Mouse (Mus musculus): ENCODE data around the gene Gm13090. TPM values are rescaled to one million over a fixed set of nuclear protein-coding genes. Genes with fewer than 3 reads are reported as not detected.

Gene Gm13090
- polyA plus RNA-seq, 1 experiment from 2014 or later: not detected

DNA sequence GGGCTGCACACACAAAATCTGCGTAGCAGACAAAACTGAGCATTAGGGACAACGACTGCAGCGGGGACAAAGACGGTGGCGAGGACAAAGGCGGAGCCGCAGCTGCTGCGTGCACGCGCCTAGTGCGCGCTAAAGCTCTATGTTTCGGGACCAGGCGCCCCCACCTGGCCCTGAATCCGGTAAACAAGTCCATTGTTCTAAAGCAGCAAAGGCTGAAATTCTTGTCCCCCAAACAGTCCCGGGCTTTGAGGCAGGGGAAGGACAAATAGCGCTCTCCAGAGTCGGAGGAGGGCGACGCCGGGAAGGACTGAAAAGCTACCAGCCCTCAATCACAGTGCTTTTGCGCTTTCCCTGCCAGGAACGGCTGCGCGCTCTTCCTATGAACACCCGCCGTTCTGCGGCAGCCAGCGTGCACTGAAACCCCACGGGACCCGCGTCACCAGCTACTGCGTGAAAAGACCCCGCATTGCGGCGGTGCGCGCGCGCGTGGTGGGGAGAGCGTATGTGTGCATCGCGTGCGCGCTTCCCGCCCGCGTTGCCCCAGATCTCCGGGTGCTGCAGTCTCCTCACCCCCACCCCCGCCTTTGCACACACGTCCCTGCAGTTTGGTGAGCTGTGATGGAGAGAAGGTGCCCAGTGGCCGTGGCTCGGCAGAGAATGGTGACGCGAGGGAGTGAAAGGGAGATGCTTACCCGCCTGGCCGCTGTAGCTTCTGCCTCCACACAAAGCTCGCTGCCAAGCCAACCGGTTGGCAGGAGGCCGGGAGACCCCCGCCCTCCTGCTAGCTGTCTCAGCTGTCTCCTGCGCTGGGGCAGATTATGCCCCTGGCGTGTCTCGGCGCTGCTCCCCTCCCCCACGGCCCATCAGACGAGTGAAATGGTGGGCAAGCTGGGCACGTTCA, 39.5 kb downstream of the Gm13090 start:
- Histone ChIP-seq H3K4me1 (peaks cover 55% of the 10 kb centered on the region), H3K27ac (replicated peaks) (peak overlapping the region; percentile 99), H3K36me3 (no peaks in the 10 kb centered on the region), H3K9me3 (replicated peaks) (no peaks in the 10 kb centered on the region), H3K4me2 (peak overlapping the region; percentile 71), H3K4me3 (replicated peaks) (peak overlapping the region; percentile 48), H3K9ac (replicated peaks) (peak overlapping the region; percentile 70), H3K27me3 (replicated peaks) (no peaks in the 10 kb centered on the region)
- ATAC-seq (ENCODE audit: low FRiP score): peak; percentile 89
- WGBS: under 1% methylated on average over 69 of the region's 69 CpGs

DNA sequence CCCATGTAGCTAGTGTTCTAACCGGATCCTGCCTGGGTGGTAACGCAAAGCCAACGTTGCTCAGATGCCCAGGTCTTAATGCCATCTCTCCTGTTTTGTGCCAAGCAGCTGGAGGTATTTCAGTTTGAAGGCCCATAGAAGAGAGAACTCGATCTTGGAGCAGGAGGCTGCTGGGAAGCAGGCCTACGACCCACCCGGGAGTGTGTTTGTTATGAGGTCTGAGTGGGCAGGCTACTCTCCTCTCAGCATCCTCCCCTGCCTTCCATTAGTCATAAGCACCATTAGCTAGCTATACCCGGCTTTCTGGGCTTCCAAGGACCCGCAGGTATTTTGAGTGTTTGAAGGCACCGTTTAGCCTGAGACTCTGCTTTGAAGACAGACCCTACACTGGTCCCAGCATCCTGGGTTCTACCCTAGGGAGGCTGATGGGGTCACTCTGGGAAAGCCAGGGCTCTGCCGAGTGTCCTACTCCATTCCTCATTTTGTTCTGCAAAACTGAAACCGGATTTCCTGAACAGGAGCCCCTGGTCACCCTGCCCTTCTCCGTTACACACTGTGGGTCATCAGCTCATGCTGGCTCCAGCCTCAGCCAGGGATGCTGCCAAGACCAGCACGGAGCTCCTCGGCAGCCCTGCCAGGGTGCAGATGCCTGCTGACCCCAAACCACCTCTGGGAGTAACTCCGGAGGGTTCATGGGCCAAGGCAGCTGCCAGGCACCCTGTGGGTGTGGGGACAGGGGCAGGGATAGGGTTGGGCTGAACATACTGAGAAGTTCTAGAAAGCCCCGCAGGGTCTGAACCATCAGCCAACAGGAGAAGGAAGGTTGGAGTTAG, 40.6 kb downstream of the Gm13090 start:
- no peaks in the 10 kb centered on the region for H3K27me3 ChIP-seq (replicated peaks)
- 53% methylated on average over 16 of the region's 16 CpGs for WGBS
- peak overlapping the region; percentile 70 for H3K9ac ChIP-seq (replicated peaks)
- peaks cover 56% of the 10 kb centered on the region for H3K4me1 ChIP-seq
- no peak for ATAC-seq (ENCODE audit: low FRiP score)
- H3K4me2 ChIP-seq: peak overlapping the region; percentile 71
- peak overlapping the region; percentile 99 for H3K27ac ChIP-seq (replicated peaks)
- H3K4me3 ChIP-seq (replicated peaks): peak overlapping the region; percentile 48
- no peaks in the 10 kb centered on the region for H3K36me3 ChIP-seq
- no peaks in the 10 kb centered on the region for H3K9me3 ChIP-seq (replicated peaks)

DNA sequence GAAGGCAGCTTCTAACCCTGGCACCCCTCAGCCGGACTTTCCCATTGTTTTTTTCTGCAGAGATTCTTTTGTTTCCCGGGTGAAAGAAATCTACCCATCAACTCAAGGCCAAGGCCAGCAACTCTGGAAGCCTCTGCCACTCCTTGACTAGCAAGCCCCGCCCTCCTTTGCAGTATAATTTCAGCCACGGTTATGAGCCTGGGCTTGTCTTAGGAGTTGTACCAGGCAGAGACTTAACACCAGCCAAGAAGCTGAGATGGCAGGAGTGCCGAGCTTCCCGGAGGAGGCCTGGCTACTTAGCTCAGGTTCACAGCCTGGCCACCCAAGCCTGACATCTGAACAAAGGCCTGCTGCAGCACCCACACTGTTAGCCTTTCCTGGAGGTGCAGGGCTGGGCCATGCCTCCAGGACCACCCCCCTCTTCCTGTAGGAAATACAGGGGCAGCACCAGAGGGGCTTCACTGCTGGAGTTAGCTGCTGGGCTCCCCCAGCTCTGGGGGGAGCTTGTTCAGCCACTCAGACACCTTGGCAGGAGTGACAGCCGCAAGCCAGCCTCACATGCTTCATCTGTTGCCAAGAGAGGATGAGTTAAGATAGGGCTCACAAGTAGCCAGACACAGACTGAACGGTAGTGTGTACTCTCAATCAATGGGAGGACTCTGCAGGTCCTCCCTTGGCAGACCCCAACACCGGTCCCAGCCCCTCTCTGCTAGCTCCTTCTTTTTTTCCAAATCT, 41.6 kb downstream of the Gm13090 start:
- no peaks in the 10 kb centered on the region for H3K9me3 ChIP-seq (replicated peaks)
- no peak for ATAC-seq (ENCODE audit: low FRiP score)
- WGBS: 57% methylated on average over 9 of the region's 9 CpGs
- peaks cover 51% of the 10 kb centered on the region for H3K4me1 ChIP-seq
- H3K36me3 ChIP-seq: no peaks in the 10 kb centered on the region
- H3K27ac ChIP-seq (replicated peaks): peak overlapping the region; percentile 99
- no peak overlapping the region for H3K4me3 ChIP-seq (replicated peaks)
- H3K27me3 ChIP-seq (replicated peaks): no peaks in the 10 kb centered on the region
- no peak overlapping the region for H3K9ac ChIP-seq (replicated peaks)
- H3K4me2 ChIP-seq: no peak overlapping the region

DNA sequence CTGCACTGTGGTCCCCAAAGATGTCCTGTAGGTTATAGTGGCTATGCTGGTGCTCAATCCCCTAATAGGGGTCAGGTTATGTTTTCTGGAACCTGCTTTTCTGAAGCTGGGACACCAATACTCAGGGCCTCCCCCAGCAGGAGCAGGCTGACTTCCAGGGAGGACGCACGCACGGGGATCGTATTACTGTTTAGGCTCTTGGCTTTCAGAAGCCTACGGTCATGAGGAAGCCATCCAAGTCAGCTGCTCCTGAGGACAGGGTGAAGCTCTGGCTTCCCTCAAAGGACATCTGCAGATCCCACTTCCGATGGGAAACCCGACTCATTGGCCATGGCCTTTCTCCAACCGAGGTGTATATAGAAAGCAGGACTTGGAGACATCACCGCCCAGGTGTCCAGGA, 43.1 kb downstream of the Gm13090 start:
- no peak overlapping the region for H3K27ac ChIP-seq (replicated peaks)
- H3K4me3 ChIP-seq (replicated peaks): no peak overlapping the region
- no peak overlapping the region for H3K4me2 ChIP-seq
- H3K36me3 ChIP-seq: no peaks in the 10 kb centered on the region
- H3K9me3 ChIP-seq (replicated peaks): no peaks in the 10 kb centered on the region
- 83% methylated on average over 9 of the region's 9 CpGs for WGBS
- H3K27me3 ChIP-seq (replicated peaks): no peaks in the 10 kb centered on the region
- ATAC-seq (ENCODE audit: low FRiP score): no peak
- H3K9ac ChIP-seq (replicated peaks): no peak overlapping the region
- H3K4me1 ChIP-seq: peaks cover 37% of the 10 kb centered on the region

DNA sequence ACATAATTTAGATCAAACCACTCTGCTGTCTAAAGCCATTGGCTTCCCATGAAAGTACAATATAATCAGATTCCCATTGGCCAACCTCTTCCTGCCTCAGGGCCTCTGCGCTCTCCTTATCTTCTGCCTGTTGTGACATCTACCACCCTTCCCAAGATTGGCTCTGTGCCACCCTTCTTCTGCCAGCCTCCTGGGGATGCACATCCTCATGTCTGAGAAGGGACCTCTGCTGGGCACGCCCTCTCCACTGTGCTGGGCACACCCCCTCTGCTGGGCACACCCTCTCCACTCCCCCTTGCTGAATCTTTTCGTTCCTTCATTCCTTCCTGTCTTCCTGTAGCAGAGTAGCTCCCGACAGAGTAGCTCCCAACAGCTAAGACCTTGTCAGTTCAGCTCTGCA, 44.4 kb downstream of the Gm13090 start:
- Histone ChIP-seq H3K27me3 (replicated peaks) (no peaks in the 10 kb centered on the region), H3K36me3 (no peaks in the 10 kb centered on the region), H3K9me3 (replicated peaks) (no peaks in the 10 kb centered on the region), H3K4me1 (peaks cover 40% of the 10 kb centered on the region), H3K27ac (replicated peaks) (no peak overlapping the region), H3K4me2 (no peak overlapping the region), H3K9ac (replicated peaks) (no peak overlapping the region), H3K4me3 (replicated peaks) (no peak overlapping the region)
- 80% methylated on average over 4 of the region's 4 CpGs for WGBS
- ATAC-seq (ENCODE audit: low FRiP score): no peak

DNA sequence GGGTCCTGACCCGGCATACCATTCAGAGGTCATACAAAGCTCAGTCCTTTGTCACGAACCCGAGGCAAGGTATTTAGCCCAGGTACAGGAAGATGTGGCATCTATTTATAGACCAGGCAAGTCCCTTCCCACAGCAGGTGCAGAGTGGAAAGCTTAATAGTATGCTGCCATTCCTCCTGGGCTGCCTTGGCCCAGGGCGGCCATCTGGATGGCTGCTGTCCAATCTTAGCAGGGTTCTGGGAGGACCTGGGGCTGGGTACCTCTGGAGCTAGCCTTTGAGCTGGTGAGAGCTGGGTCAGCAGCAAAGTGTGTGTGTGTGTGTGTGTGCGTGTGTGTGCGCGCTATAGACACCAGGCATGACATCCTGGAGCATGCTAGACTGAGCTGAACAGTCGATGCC, 46.1 kb downstream of the Gm13090 start:
- Histone ChIP-seq H3K36me3 (no peaks in the 10 kb centered on the region), H3K27ac (replicated peaks) (no peak overlapping the region), H3K9ac (replicated peaks) (no peak overlapping the region), H3K9me3 (replicated peaks) (no peaks in the 10 kb centered on the region), H3K4me2 (no peak overlapping the region), H3K4me3 (replicated peaks) (no peak overlapping the region), H3K4me1 (peaks cover 42% of the 10 kb centered on the region), H3K27me3 (replicated peaks) (no peaks in the 10 kb centered on the region)
- ATAC-seq (ENCODE audit: low FRiP score): no peak
- WGBS: 86% methylated on average over 8 of the region's 8 CpGs

DNA sequence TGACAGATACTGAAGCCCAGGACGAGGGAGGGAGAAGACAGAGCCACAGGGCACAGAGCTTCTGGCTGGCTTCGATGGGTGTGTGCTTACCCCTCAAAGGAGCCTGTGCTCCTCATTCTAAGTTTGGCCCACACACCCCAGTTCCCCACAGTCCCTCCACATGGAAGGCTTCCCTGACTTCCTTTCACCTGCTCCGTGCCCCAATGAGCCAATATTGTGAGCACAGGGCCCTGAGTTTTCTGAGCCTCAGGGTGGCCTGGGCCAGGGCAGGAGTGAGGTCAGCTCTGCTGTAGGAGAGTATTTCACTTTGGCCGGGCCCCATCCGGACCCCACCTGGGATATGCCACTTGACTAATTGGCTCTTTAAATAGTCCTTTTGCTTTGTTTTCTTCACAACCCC, 48.3 kb downstream of the Gm13090 start:
- H3K4me1 ChIP-seq: peaks cover 48% of the 10 kb centered on the region
- no peak for ATAC-seq (ENCODE audit: low FRiP score)

DNA sequence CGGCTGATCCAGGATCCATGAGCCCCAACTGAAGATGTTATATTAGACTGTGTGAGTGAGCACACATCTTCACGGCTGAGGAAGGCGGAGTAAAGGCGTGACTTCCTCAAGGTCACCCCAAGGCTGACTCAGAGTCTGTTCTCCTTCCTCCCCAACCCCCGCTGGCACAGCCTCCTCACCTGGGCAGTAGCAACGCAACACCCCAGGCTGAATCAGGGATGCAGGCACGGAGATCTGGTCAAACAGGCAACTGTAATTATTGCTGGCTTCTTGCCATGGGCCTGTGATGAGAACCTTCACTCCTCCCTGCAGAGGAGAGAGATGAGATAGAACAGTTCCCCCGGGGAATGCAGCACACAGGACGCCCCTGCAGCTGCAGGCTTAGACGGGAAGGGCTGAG, 48.8 kb downstream of the Gm13090 start:
- no peaks in the 10 kb centered on the region for H3K36me3 ChIP-seq
- H3K27ac ChIP-seq (replicated peaks): peak overlapping the region; percentile 97
- peak overlapping the region; percentile 58 for H3K4me2 ChIP-seq
- no peak overlapping the region; the same call in 1 of the 2 replicates for H3K4me3 ChIP-seq (replicated peaks)
- 15% methylated on average over 10 of the region's 10 CpGs for WGBS
- H3K9me3 ChIP-seq (replicated peaks): no peaks in the 10 kb centered on the region
- no peak overlapping the region for H3K9ac ChIP-seq (replicated peaks)
- no peak for ATAC-seq (ENCODE audit: low FRiP score)
- H3K4me1 ChIP-seq: peaks cover 48% of the 10 kb centered on the region
- no peaks in the 10 kb centered on the region for H3K27me3 ChIP-seq (replicated peaks)

More for the DNA sequence above, 48.3 kb downstream of the Gm13090 start:
- no peak overlapping the region for H3K9ac ChIP-seq (replicated peaks)
- no peak overlapping the region for H3K4me3 ChIP-seq (replicated peaks)
- H3K27ac ChIP-seq (replicated peaks): peak overlapping the region; percentile 97
- H3K4me2 ChIP-seq: peak overlapping the region; percentile 58; the same call in 1 of the 2 replicates
- H3K36me3 ChIP-seq: no peaks in the 10 kb centered on the region
- WGBS: 35% methylated on average over 5 of the region's 5 CpGs
- no peaks in the 10 kb centered on the region for H3K27me3 ChIP-seq (replicated peaks)
- no peaks in the 10 kb centered on the region for H3K9me3 ChIP-seq (replicated peaks)

DNA sequence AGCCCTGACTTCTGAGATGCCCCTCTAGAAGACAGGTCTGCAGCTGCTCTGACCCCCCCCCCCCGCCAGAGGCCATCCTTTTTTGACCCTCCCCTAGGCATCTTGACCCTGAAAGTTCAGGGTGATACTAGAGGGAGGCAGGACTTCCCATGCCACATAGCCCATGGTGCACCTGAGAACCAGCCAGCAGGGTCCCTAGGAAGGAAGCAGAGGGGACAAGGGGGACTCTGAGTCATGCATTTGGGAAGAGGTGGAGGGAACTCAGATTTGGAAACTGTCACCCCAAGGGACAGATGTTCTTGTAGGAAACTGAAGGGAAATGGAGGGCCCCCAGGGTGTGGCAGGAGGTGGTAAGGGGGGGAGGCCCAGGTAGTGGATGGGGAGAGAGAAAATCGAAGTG, 49.2 kb downstream of the Gm13090 start:
- Histone ChIP-seq H3K27me3 (replicated peaks) (no peaks in the 10 kb centered on the region), H3K4me2 (peak overlapping the region; percentile 58), H3K9me3 (replicated peaks) (no peaks in the 10 kb centered on the region), H3K4me3 (replicated peaks) (peak overlapping the region; percentile 16; the same call in 1 of the 2 replicates), H3K27ac (replicated peaks) (peak overlapping the region; percentile 97), H3K36me3 (peaks cover under 1% of the 10 kb centered on the region; the same call in 1 of the 2 replicates), H3K4me1 (peaks cover 48% of the 10 kb centered on the region), H3K9ac (replicated peaks) (peak overlapping the region; percentile 34)
- 25% methylated on average over 2 of the region's 2 CpGs for WGBS
- no peak for ATAC-seq (ENCODE audit: low FRiP score)

DNA sequence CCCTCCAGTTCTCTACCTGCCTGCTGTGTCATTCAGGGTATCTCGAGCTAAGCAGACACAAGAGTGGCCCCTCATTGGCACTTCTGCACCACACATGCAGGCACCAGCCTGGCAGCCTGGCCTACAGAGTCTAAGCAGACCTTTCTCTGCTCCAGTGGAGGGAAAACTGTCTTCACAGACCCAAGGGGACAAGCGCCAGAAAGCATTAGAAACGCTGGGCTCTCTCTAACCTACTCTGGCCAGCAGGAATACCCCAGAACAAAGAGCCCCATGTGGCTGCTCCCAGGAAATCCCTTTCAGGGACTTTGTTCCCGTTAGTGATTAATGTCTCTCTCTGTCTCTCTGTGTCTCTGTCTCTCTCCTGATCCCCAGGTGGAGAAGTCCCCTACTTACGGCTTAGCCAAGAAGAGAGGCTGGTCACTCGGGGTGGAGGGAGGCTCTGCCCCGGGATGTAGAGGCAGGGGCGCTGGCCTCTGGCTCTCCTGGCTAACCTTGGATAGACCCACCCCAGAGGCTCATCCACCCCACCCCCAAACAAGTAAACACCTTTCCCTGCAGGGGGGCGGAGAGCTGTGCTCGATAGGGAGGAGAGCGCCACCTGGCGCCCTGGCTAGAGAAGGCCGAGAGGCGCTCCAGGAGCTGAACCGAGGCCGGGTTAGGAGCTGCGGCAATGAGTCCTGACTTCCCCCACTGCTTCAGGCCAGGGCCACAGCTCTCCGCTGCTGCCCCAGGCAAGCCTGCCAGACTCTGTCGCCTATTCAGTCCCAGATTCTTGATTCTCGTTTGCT, 49.9 kb downstream of the Gm13090 start:
- Histone ChIP-seq H3K9ac (replicated peaks) (peak overlapping the region; percentile 39), H3K27me3 (replicated peaks) (no peaks in the 10 kb centered on the region), H3K4me3 (replicated peaks) (peak overlapping the region; percentile 16; the same call in 1 of the 2 replicates), H3K4me2 (peak overlapping the region; percentile 58), H3K4me1 (peaks cover 44% of the 10 kb centered on the region), H3K36me3 (peaks cover 7% of the 10 kb centered on the region), H3K9me3 (replicated peaks) (0 out of 2 replicates have a peak, but pooled peaks cover under 1% of the 10 kb centered on the region), H3K27ac (replicated peaks) (peak overlapping the region; percentile 97)
- WGBS: 3% methylated on average over 20 of the region's 20 CpGs
- ATAC-seq (ENCODE audit: low FRiP score): peak; percentile 6; the same call in 1 of the 2 replicates
